8 mouse cellular contexts compared by ENCODE assay signal in the genomic region with DNA sequence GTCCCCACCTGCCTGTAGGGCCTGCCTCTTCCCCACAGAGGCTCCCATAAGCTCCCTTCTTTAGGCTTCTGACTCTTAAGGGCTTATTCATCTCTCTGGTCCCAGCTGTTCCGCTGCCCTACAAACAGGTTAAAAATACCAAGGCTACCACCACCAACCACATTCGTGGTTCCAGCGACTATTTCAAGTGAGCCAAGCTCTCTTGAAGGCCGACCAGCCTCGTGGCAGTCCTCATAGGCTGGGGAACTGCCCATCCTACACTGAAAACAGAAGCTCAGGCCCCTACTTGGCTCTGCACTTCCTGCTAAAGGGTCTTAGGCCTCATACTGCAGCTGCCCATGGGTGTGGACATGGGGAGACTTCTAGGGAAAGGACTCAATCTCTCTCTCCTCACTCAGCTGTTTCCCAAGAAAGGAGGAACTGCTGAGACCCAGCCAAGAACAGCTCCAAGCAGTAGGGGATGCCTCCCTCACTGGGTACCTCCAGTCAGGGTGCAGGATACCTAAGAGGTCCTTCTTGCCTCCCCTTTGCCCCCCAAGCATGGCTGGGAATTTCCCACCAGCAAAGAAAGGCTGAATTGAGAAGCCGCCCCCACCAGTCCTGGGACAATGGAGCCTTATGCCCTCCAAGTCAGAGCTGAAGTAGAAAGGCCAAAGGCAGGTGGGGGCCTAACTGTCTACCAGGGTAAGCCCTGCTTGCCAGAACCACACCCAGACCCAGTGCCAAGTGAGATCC. TPM values are rescaled to one million over a fixed set of nuclear protein-coding genes. Genes with fewer than 3 reads are reported as not detected.
DNase-seq lines count a peak whose midpoint lies in the region; ATAC-seq and TF ChIP-seq lines count a peak whose summit lies in the region.

No protein-coding gene starts in this region.

- ATAC-seq in common myeloid progenitor, adult 5-6 weeks (replicated peaks; ENCODE audit: low read depth, poor library complexity, severe bottlenecking): peak; percentile 6; the same call in 1 of the 2 replicates
- ATAC-seq in hindbrain, embryonic 11.5 days (ENCODE audit: low FRiP score): no peak
- no peak for ATAC-seq in erythroid progenitor cell, adult 5-6 weeks (replicated peaks; ENCODE audit: low FRiP score, poor library complexity, severe bottlenecking)
- ATAC-seq in activated CD4-positive, CD25-positive, alpha-beta regulatory T cell, adult 4 months: no peak

- H3K9me3 ChIP-seq in hindbrain, embryonic 11.5 days (ENCODE audit: control insufficient read depth, low read length): no peaks in the 10 kb centered on the region
- no peaks in the 10 kb centered on the region for H3K9me3 ChIP-seq in midbrain, embryonic 10.5 days (replicated peaks)

- WGBS in kidney, adult 2 months: 77% methylated on average over 6 of the region's 6 CpGs
- 80% methylated on average over 6 of the region's 6 CpGs for WGBS in hindbrain, embryonic 11.5 days
- 82% methylated on average over 6 of the region's 6 CpGs for WGBS in midbrain, embryonic 10.5 days

- H3K36me3 ChIP-seq in kidney, adult 2 months (ENCODE audit: control insufficient read depth, insufficient read depth, low read length): peaks cover 2% of the 10 kb centered on the region
- peaks cover 15% of the 10 kb centered on the region; the same call in 1 of the 2 replicates for H3K36me3 ChIP-seq in hindbrain, embryonic 11.5 days (ENCODE audit: control insufficient read depth, insufficient read depth, low read length)
- H3K36me3 ChIP-seq in midbrain, embryonic 10.5 days: peaks cover 32% of the 10 kb centered on the region

- no peak for TF ChIP-seq CTCF in kidney, adult 2 months (conservative IDR thresholded peaks at IDR 0.05; ENCODE audit: insufficient read depth, insufficient read length, low read depth, low read length)

- H3K4me1 ChIP-seq in kidney, adult 2 months (ENCODE audit: control insufficient read depth, insufficient read depth, low read length): peaks cover 24% of the 10 kb centered on the region
- H3K4me1 ChIP-seq in hindbrain, embryonic 11.5 days (replicated peaks; ENCODE audit: control insufficient read depth, insufficient read depth, low read length): peaks cover 24% of the 10 kb centered on the region
- peaks cover 95% of the 10 kb centered on the region for H3K4me1 ChIP-seq in midbrain, embryonic 10.5 days

- TF ChIP-seq POLR2A in kidney, adult 2 months (IDR thresholded peaks at IDR 0.05; ENCODE audit: low read depth, low read length): no peak

- peak overlapping the region; percentile 61 for H3K9ac ChIP-seq in hindbrain, embryonic 11.5 days (ENCODE audit: low read depth, low read length)

- 0 out of 2 replicates have a peak overlapping the region, but pooled peaks have one; percentile 27 for H3K4me3 ChIP-seq in kidney, adult 2 months (ENCODE audit: insufficient read depth, low read depth, low read length)
- no peak overlapping the region for H3K4me3 ChIP-seq in hindbrain, embryonic 11.5 days (ENCODE audit: low read depth, low read length)
- H3K4me3 ChIP-seq in midbrain, embryonic 10.5 days: peak overlapping the region; percentile 50

- no peak for DNase-seq in kidney, adult 2 months
- no peak for DNase-seq in kidney, postnatal 14 days
- DNase-seq in hindbrain, embryonic 11.5 days (ENCODE audit: low spot score): no peak
- no peak for DNase-seq in midbrain, embryonic 10.5 days (ENCODE audit: low spot score)
- DNase-seq in urinary bladder, postnatal 10 days (ENCODE audit: low spot score): no peak

- H3K4me2 ChIP-seq in hindbrain, embryonic 11.5 days (replicated peaks; ENCODE audit: low read depth, low read length): peak overlapping the region; percentile 59; the same call in 1 of the 2 replicates

- H3K27me3 ChIP-seq in kidney, adult 2 months (replicated peaks; ENCODE audit: control insufficient read depth, insufficient read depth, low read length): no peaks in the 10 kb centered on the region
- no peaks in the 10 kb centered on the region for H3K27me3 ChIP-seq in hindbrain, embryonic 11.5 days (ENCODE audit: control insufficient read depth, insufficient read depth, low read length)
- H3K27me3 ChIP-seq in midbrain, embryonic 10.5 days (ENCODE audit: low read depth, poor library complexity, severe bottlenecking): peaks cover 6% of the 10 kb centered on the region

- peak overlapping the region; percentile 86 for H3K27ac ChIP-seq in kidney, adult 2 months (ENCODE audit: insufficient read depth, low read depth, low read length)
- peak overlapping the region; percentile 94 for H3K27ac ChIP-seq in hindbrain, embryonic 11.5 days (ENCODE audit: low read depth, low read length)
- peak overlapping the region; percentile 95 for H3K27ac ChIP-seq in midbrain, embryonic 10.5 days (replicated peaks)

RNA-seq across cellular contexts. Expression of a gene that starts 2.6 kb away (rescaled TPM):
- 63.3 and 78.8 TPM in 2 replicates for polyA plus RNA-seq in kidney, adult 2 months (2012; rRNA removed)
- not detected in 2 replicates for total RNA-seq in common myeloid progenitor, adult 5-6 weeks (2017)
- polyA plus RNA-seq in hindbrain, embryonic 11.5 days (2014; fragmentation: Nextera tagmentation; extraction: Ambion mirVana): 1.4 and 1.6 TPM in 2 replicates
- 1.8 and 3.2 TPM in 2 replicates for polyA plus RNA-seq in midbrain, embryonic 10.5 days (2016; fragmentation: Nextera tagmentation; extraction: Ambion mirVana)
- not detected in 2 replicates for total RNA-seq in erythroid progenitor cell, adult 5-6 weeks (2015; ENCODE audit: low replicate concordance)
- total RNA-seq in erythroid progenitor cell, adult 5-6 weeks (2017; ENCODE audit: low replicate concordance): not detected in 2 replicates
- not detected for polyA plus RNA-seq in activated CD4-positive, CD25-positive, alpha-beta regulatory T cell, adult 4 months (2017; shearing (Covaris generic))

RNA-seq across cellular contexts. Expression of a gene that starts 23.5 kb away (rescaled TPM):
- 356 and 366 TPM in 2 replicates for polyA plus RNA-seq in kidney, adult 2 months (2012; rRNA removed)
- 319 and 345 TPM in 2 replicates for total RNA-seq in common myeloid progenitor, adult 5-6 weeks (2017)
- 529 and 534 TPM in 2 replicates for polyA plus RNA-seq in hindbrain, embryonic 11.5 days (2014; fragmentation: Nextera tagmentation; extraction: Ambion mirVana)
- 629 and 656 TPM in 2 replicates for polyA plus RNA-seq in midbrain, embryonic 10.5 days (2016; fragmentation: Nextera tagmentation; extraction: Ambion mirVana)
- 382 and 420 TPM in 2 replicates for total RNA-seq in erythroid progenitor cell, adult 5-6 weeks (2015; ENCODE audit: low replicate concordance)
- total RNA-seq in erythroid progenitor cell, adult 5-6 weeks (2017; ENCODE audit: low replicate concordance): 334 and 357 TPM in 2 replicates
- polyA plus RNA-seq in activated CD4-positive, CD25-positive, alpha-beta regulatory T cell, adult 4 months (2017; shearing (Covaris generic)): 100 to 1,000 TPM; 176 to 181 TPM

RNA-seq across cellular contexts. Expression of a gene that starts 24.2 kb away (rescaled TPM):
- polyA plus RNA-seq in kidney, adult 2 months (2012; rRNA removed): 50.5 and 57.8 TPM in 2 replicates
- 59.3 and 59.7 TPM in 2 replicates for total RNA-seq in common myeloid progenitor, adult 5-6 weeks (2017)
- polyA plus RNA-seq in hindbrain, embryonic 11.5 days (2014; fragmentation: Nextera tagmentation; extraction: Ambion mirVana): 26.9 and 27.7 TPM in 2 replicates
- polyA plus RNA-seq in midbrain, embryonic 10.5 days (2016; fragmentation: Nextera tagmentation; extraction: Ambion mirVana): 46.3 and 56.8 TPM in 2 replicates
- total RNA-seq in erythroid progenitor cell, adult 5-6 weeks (2015; ENCODE audit: low replicate concordance): 206 and 249 TPM in 2 replicates
- 122 and 166 TPM in 2 replicates for total RNA-seq in erythroid progenitor cell, adult 5-6 weeks (2017; ENCODE audit: low replicate concordance)
- 10 to 100 TPM; 28.7 to 33.8 TPM for polyA plus RNA-seq in activated CD4-positive, CD25-positive, alpha-beta regulatory T cell, adult 4 months (2017; shearing (Covaris generic))

RNA-seq across cellular contexts. Expression of a gene that starts 31.0 kb away (rescaled TPM):
- polyA plus RNA-seq in kidney, adult 2 months (2012; rRNA removed): 1.6 and 2.1 TPM in 2 replicates
- 0.87 and 3.9 TPM in 2 replicates for total RNA-seq in common myeloid progenitor, adult 5-6 weeks (2017)
- 0.18 and 0.39 TPM in 2 replicates for polyA plus RNA-seq in hindbrain, embryonic 11.5 days (2014; fragmentation: Nextera tagmentation; extraction: Ambion mirVana)
- 0.62 and 0.96 TPM in 2 replicates for polyA plus RNA-seq in midbrain, embryonic 10.5 days (2016; fragmentation: Nextera tagmentation; extraction: Ambion mirVana)
- 4.2 and 8.6 TPM in 2 replicates for total RNA-seq in erythroid progenitor cell, adult 5-6 weeks (2015; ENCODE audit: low replicate concordance)
- total RNA-seq in erythroid progenitor cell, adult 5-6 weeks (2017; ENCODE audit: low replicate concordance): 0.64 TPM in 1 of 2 replicates, not detected in the other
- polyA plus RNA-seq in activated CD4-positive, CD25-positive, alpha-beta regulatory T cell, adult 4 months (2017; shearing (Covaris generic)): under 1 TPM; 0.25 to 0.90 TPM

RNA-seq across cellular contexts. Expression of a gene that starts 32.9 kb away (rescaled TPM):
- polyA plus RNA-seq in kidney, adult 2 months (2012; rRNA removed): 43.0 and 62.8 TPM in 2 replicates
- 13.3 TPM in 2 replicates for total RNA-seq in common myeloid progenitor, adult 5-6 weeks (2017)
- polyA plus RNA-seq in hindbrain, embryonic 11.5 days (2014; fragmentation: Nextera tagmentation; extraction: Ambion mirVana): 10.5 and 11.3 TPM in 2 replicates
- 17.6 and 18.2 TPM in 2 replicates for polyA plus RNA-seq in midbrain, embryonic 10.5 days (2016; fragmentation: Nextera tagmentation; extraction: Ambion mirVana)
- total RNA-seq in erythroid progenitor cell, adult 5-6 weeks (2015; ENCODE audit: low replicate concordance): 15.5 and 24.5 TPM in 2 replicates
- total RNA-seq in erythroid progenitor cell, adult 5-6 weeks (2017; ENCODE audit: low replicate concordance): 12.3 and 17.7 TPM in 2 replicates
- 10 to 100 TPM; 16.6 to 21.7 TPM for polyA plus RNA-seq in activated CD4-positive, CD25-positive, alpha-beta regulatory T cell, adult 4 months (2017; shearing (Covaris generic))

Comparison
In these comparisons a context has a peak if more than half of its experiments do, and no peak if none do; other contexts are left out.
1. RNA of a gene that starts 2.6 kb away (polyA plus RNA-seq): 63.3 to 78.8 TPM in kidney, adult 2 months; 1.8 to 3.2 TPM in midbrain, embryonic 10.5 days, 1.4 to 1.6 TPM in hindbrain, embryonic 11.5 days and not detected in activated CD4-positive, CD25-positive, alpha-beta regulatory T cell, adult 4 months; every median in the first group is over 10 times any median in the second.
2. Peak in every context shown above with its lines, with median percentiles within 50 percentile points of each other: H3K27ac ChIP-seq.